Mouse (Mus musculus): ENCODE results near the gene Igflr1. TPM values are rescaled to one million over a fixed set of nuclear protein-coding genes. Genes with fewer than 3 reads are reported as not detected.

Gene Igflr1
- polyA plus RNA-seq, 1 experiment from 2014 or later: 4.1 TPM

GRCm38 (mm10) chr7:30558656-30559442, 6.4 kb upstream of the Igflr1 start:
- H3K4me1 ChIP-seq: peaks cover 21% of the 10 kb centered on the region
- no peaks in the 10 kb centered on the region for H3K9me3 ChIP-seq
- 14% methylated on average over 12 of the region's 12 CpGs for WGBS
- H3K4me3 ChIP-seq: peak overlapping the region; percentile 72
- H3K27ac ChIP-seq: peak overlapping the region; percentile 81
- peaks cover 42% of the 10 kb centered on the region for H3K36me3 ChIP-seq
- DNase-seq (ENCODE audit: low spot score): no peak
- H3K27me3 ChIP-seq (ENCODE audit: insufficient read depth, poor library complexity, severe bottlenecking): no peaks in the 10 kb centered on the region

DNA sequence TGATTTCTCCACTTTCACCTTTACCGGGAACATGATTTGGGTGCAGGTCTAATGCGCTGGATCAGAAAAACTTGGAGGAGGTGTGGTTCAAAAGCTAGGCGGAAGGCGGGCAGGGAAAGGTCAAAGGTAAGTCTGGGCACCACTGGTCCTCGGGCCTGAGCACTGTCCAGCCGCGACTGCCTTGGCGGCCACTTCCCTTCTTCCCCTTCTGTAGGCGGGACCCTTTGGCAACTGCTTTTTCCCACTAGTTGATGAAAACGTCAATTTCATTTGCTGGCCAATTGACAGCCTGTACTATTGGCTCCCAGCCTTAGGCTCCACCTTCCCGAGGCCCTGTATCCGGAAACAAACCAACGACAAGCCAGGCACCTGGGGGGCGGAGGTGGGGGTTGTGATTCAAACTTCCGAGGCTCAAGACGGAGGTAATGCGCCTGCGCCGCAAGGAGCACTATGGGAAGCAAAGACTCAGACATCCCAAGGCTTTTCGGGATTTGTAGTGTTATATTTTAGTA, 5.7 kb upstream of the Igflr1 start, which contains the start of gene Lin37:
TSS of gene Lin37 (minus strand) at position 396 of the 512 bp plus-strand sequence.
- WGBS: under 1% methylated on average over 20 of the region's 20 CpGs
- peaks cover 20% of the 10 kb centered on the region for H3K4me1 ChIP-seq
- peak within 1 kb of the TSS; percentile 72 for H3K4me3 ChIP-seq
- no peaks in the 10 kb centered on the region for H3K9me3 ChIP-seq
- no peaks in the 10 kb centered on the region for H3K27me3 ChIP-seq (ENCODE audit: insufficient read depth, poor library complexity, severe bottlenecking)
- peaks cover 39% of the 10 kb centered on the region for H3K36me3 ChIP-seq
- H3K27ac ChIP-seq: peak within 1 kb of the TSS; percentile 81
- DNase-seq (ENCODE audit: low spot score): peak; percentile 99

GRCm38 (mm10) chr7:30560296-30560695, 4.9 kb upstream of the Igflr1 start:
- Histone ChIP-seq H3K4me3 (peak overlapping the region; percentile 72), H3K27ac (peak overlapping the region; percentile 74), H3K9me3 (no peaks in the 10 kb centered on the region), H3K27me3 (ENCODE audit: insufficient read depth, poor library complexity, severe bottlenecking) (no peaks in the 10 kb centered on the region), H3K36me3 (peaks cover 39% of the 10 kb centered on the region), H3K4me1 (peaks cover 20% of the 10 kb centered on the region)
- DNase-seq (ENCODE audit: low spot score): no peak
- WGBS: 63% methylated on average over 2 of the region's 2 CpGs

DNA sequence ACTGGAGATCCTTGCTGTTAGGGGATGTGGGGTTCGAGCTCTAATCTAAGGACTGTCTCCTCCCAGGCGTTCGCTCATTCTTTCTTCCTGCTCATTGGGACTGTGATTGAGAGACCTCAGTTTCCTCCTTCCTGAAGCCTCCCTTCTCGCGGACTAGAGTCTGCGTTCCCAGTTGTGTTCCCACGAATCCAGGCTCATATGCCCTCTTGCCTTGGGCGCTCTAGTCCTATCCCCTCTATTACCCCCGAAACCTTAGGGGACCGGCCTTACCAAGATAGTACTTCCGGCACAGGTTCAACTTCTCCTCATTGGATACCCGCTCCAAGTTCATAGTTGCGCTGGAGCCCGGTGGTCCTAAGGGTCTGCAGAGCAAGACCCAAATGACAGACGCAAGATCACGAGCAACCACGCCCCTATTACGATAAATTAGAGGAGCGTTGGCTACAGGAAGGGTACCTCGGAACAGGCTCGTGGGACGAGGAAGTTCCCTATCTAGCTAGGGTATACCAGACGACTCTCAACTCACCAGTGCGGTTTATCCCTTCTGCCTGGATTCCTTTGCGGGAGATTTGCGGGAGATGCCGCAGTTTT, 2.6 kb upstream of the Igflr1 start:
- H3K9me3 ChIP-seq: no peaks in the 10 kb centered on the region
- H3K27ac ChIP-seq: peak overlapping the region; percentile 95
- peak overlapping the region; percentile 79 for H3K4me3 ChIP-seq
- H3K36me3 ChIP-seq: peaks cover 38% of the 10 kb centered on the region
- H3K4me1 ChIP-seq: peaks cover 20% of the 10 kb centered on the region
- no peaks in the 10 kb centered on the region for H3K27me3 ChIP-seq (ENCODE audit: insufficient read depth, poor library complexity, severe bottlenecking)
- no peak for DNase-seq (ENCODE audit: low spot score)
- under 1% methylated on average over 27 of the region's 27 CpGs for whole genome bisulfite sequencing

- H3K27me3 ChIP-seq (ENCODE audit: insufficient read depth, poor library complexity, severe bottlenecking): no peaks in the 10 kb centered on the region
- peaks cover 40% of the 10 kb centered on the region for H3K36me3 ChIP-seq
- peak; percentile 99 for DNase-seq (ENCODE audit: low spot score)
- H3K27ac ChIP-seq: peak within 1 kb of the TSS; percentile 95
- H3K9me3 ChIP-seq: no peaks in the 10 kb centered on the region
- H3K4me1 ChIP-seq: peaks cover 13% of the 10 kb centered on the region
- under 1% methylated on average over 45 of the region's 45 CpGs for WGBS
- H3K4me3 ChIP-seq: peak within 1 kb of the TSS; percentile 79
These were observed 1.9 kb upstream of the Igflr1 start, which contains the start of the genes U2af1l4, Gm49396 and Psenen for GRCm38 (mm10) chr7:30563117-30563905. Gene U2af1l4 (plus strand): TSS chr7:30563301. Gene Gm49396 (plus strand): TSS chr7:30563344. Gene Psenen (minus strand): TSS chr7:30563627.

GRCm38 (mm10) chr7:30563906-30564280, 1.3 kb upstream of the Igflr1 start:
- H3K4me3 ChIP-seq: peak overlapping the region; percentile 79
- H3K4me1 ChIP-seq: peaks cover 7% of the 10 kb centered on the region
- no peaks in the 10 kb centered on the region for H3K27me3 ChIP-seq (ENCODE audit: insufficient read depth, poor library complexity, severe bottlenecking)
- peaks cover 46% of the 10 kb centered on the region for H3K36me3 ChIP-seq
- no peak for DNase-seq (ENCODE audit: low spot score)
- no peaks in the 10 kb centered on the region for H3K9me3 ChIP-seq
- peak overlapping the region; percentile 95; the same call in 1 of the 2 replicates for H3K27ac ChIP-seq
- 26% methylated on average over 6 of the region's 6 CpGs for WGBS

DNA sequence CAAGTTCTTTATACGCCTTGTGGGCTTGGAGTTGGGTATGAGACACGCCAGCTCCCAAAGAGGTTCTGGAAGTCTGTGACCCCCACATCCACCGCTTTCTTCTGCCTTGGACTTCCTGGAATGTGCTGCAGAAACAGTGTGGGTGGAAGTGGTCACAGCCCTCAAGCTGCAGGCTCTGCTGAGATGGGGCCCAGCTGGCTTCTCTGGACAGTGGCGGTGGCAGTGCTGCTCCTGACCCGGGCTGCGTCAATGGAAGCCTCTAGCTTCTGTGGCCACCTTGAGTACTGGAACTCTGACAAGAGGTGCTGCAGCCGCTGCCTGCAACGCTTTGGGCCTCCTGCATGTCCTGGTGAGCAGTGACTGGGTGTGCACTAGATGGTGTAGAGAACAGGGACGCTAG, 806 bp downstream of the Igflr1 start:
- 82% methylated on average over 9 of the region's 9 CpGs for WGBS
- H3K36me3 ChIP-seq: peaks cover 67% of the 10 kb centered on the region
- no peaks in the 10 kb centered on the region for H3K27me3 ChIP-seq (ENCODE audit: insufficient read depth, poor library complexity, severe bottlenecking)
- no peak overlapping the region for H3K27ac ChIP-seq
- peaks cover 5% of the 10 kb centered on the region for H3K4me1 ChIP-seq
- no peak for DNase-seq (ENCODE audit: low spot score)
- H3K9me3 ChIP-seq: no peaks in the 10 kb centered on the region
- no peak overlapping the region for H3K4me3 ChIP-seq

DNA sequence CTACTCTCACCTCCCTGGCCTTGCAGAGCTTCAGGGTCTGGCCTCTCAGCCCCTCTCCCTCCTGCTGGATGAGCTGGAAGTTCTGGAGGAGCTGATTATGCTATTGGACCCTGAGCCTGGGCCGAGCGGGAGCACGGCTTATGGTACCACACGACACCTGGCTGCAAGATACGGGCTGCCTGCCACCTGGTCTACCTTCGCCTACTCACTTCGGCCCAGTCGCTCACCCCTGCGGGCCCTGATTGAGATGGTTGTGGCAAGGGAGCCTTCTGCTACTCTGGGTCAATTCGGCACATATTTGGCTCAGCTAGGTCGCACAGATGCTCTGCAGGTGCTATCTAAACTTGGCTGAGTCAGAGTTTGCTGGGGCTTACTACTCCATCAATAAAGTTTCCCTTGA, 2.3 kb downstream of the Igflr1 start:
- Histone ChIP-seq H3K9me3 (no peaks in the 10 kb centered on the region), H3K36me3 (peaks cover 79% of the 10 kb centered on the region), H3K27ac (no peak overlapping the region), H3K4me1 (peaks cover 5% of the 10 kb centered on the region), H3K4me3 (no peak overlapping the region), H3K27me3 (ENCODE audit: insufficient read depth, poor library complexity, severe bottlenecking) (no peaks in the 10 kb centered on the region)
- no peak for DNase-seq (ENCODE audit: low spot score)
- WGBS: 89% methylated on average over 11 of the region's 11 CpGs

GRCm38 (mm10) chr7:30572389-30572788, 7.2 kb downstream of the Igflr1 start:
- Histone ChIP-seq H3K27me3 (ENCODE audit: insufficient read depth, poor library complexity, severe bottlenecking) (no peaks in the 10 kb centered on the region), H3K9me3 (no peaks in the 10 kb centered on the region), H3K27ac (no peak overlapping the region), H3K4me3 (no peak overlapping the region), H3K36me3 (peaks cover 98% of the 10 kb centered on the region), H3K4me1 (no peaks in the 10 kb centered on the region)
- 82% methylated on average over 5 of the region's 5 CpGs for WGBS
- no peak for DNase-seq (ENCODE audit: low spot score)

DNA sequence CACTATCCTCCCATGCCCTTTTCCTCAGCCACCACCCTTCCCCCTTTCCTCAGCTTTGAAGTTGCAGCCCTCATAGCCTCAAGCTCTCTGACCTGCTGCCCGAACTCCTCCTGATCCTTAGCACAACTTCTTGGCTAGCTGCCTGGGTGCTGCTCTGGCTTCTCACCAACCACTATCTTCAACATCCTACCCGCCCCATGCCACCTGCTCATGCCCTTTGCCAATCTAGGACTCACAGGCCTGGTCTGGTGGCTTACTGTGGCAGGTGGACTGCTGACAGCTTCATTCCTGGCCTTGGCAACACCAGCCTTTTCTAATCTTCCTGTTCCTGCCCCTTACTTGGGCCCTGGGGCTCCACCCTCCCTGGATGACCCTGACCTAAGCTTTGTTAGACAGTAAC, 7.7 kb downstream of the Igflr1 start:
- DNase-seq (ENCODE audit: low spot score): no peak
- Histone ChIP-seq H3K27me3 (ENCODE audit: insufficient read depth, poor library complexity, severe bottlenecking) (no peaks in the 10 kb centered on the region), H3K27ac (no peak overlapping the region), H3K4me3 (no peak overlapping the region), H3K9me3 (no peaks in the 10 kb centered on the region), H3K36me3 (peaks cover 100% of the 10 kb centered on the region), H3K4me1 (no peaks in the 10 kb centered on the region)
- 82% methylated on average over 2 of the region's 2 CpGs for WGBS

DNA sequence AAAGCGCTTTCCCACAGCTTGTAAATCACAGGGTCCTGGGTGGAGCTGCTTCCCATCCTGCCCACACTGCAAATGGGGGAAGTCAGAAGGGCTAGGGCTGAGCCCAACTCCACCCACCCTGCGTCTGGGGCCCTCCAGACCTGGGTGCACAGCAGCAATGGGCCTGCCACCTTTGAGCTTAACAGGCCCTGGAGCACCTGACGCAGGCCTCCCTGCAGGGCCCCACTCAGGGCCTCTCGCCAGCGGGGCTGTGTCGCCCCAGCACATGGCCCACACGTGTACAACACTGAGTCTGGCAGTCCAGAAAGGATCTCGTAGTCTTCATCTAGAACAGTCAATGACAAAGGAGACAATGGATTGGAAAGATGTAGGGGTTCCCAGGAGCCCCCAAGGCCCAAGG, 14.7 kb downstream of the Igflr1 start:
- Histone ChIP-seq H3K36me3 (peaks cover 100% of the 10 kb centered on the region), H3K9me3 (no peaks in the 10 kb centered on the region), H3K4me3 (no peak overlapping the region), H3K4me1 (no peaks in the 10 kb centered on the region), H3K27ac (no peak overlapping the region), H3K27me3 (ENCODE audit: insufficient read depth, poor library complexity, severe bottlenecking) (no peaks in the 10 kb centered on the region)
- no peak for DNase-seq (ENCODE audit: low spot score)
- WGBS: 92% methylated on average over 8 of the region's 8 CpGs

- 94% methylated on average over 16 of the region's 16 CpGs for WGBS
- Histone ChIP-seq H3K9me3 (no peaks in the 10 kb centered on the region), H3K27me3 (ENCODE audit: insufficient read depth, poor library complexity, severe bottlenecking) (no peaks in the 10 kb centered on the region), H3K36me3 (peaks cover 100% of the 10 kb centered on the region), H3K27ac (no peak overlapping the region), H3K4me1 (peaks cover under 1% of the 10 kb centered on the region), H3K4me3 (no peak overlapping the region)
- no peak for DNase-seq (ENCODE audit: low spot score)
These were observed 16.3 kb downstream of the Igflr1 start for GRCm38 (mm10) chr7:30581547-30581946.
